Mouse (Mus musculus): ENCODE data around the gene Csnk1g1.

- TF ChIP-seq CTCF (IDR thresholded peaks at IDR 0.05; ENCODE audit: control insufficient read depth, insufficient read depth, low read length): no peak
- no peak for TF ChIP-seq POLR2A (IDR thresholded peaks at IDR 0.05; ENCODE audit: borderline replicate concordance, control insufficient read depth, low read depth, low read length)
These were observed 182.0 kb downstream of the Csnk1g1 start for GRCm38 (mm10) chr9:66090593-66091244.
